In genomic region chr15:80705828-80706549, GRCm38 (mm10) we compare ENCODE assay signal across 8 mouse cellular contexts. TPM values are rescaled to one million over a fixed set of nuclear protein-coding genes. Genes with fewer than 3 reads are reported as not detected.
DNase-seq lines count a peak whose midpoint lies in the region; ATAC-seq and TF ChIP-seq lines count a peak whose summit lies in the region.

No protein-coding gene starts in this region.

- H3K27ac ChIP-seq in hindbrain, embryonic 14.5 days = peak overlapping the region; percentile 63
- peak overlapping the region; percentile 25; the same call in 1 of the 2 replicates for H3K27ac ChIP-seq in left cerebral cortex, adult 2 months

- H3K4me3 ChIP-seq in hindbrain, embryonic 14.5 days (replicated peaks; ENCODE audit: low read length) = peak overlapping the region; percentile 20
- H3K4me3 ChIP-seq in left cerebral cortex, adult 2 months = peak overlapping the region; percentile 43

- DNase-seq in R1 (ENCODE audit: low read depth, low spot score) = peak; percentile 89
- DNase-seq in cerebellum, postnatal 10 days = peak; percentile 90 to 95
- peak; percentile 75 to 85 for DNase-seq in frontal cortex, postnatal 14 days (ENCODE audit: low spot score in 2 of 2)
- DNase-seq in hindbrain, embryonic 14.5 days (ENCODE audit: low spot score) = peak; percentile 88
- DNase-seq in left cerebral cortex, adult 2 months (ENCODE audit: extremely low spot score in 1 of 2, low spot score in 2 of 2) = peak; percentile 77 to 84
- peak; percentile 85 for DNase-seq in mesoderm, embryonic 11.5 days (ENCODE audit: low read depth, low spot score)
- peak; percentile 88 for DNase-seq in right cerebral cortex, postnatal 4 days

- TF ChIP-seq CTCF in left cerebral cortex, adult 2 months (IDR thresholded peaks at IDR 0.05) = peak; percentile 81

- 29% methylated on average over 18 of the region's 18 CpGs for WGBS in hindbrain, embryonic 14.5 days

- H3K4me1 ChIP-seq in hindbrain, embryonic 14.5 days (replicated peaks; ENCODE audit: control insufficient read depth, insufficient read depth, low read length) = peaks cover 22% of the 10 kb centered on the region

- H3K27me3 ChIP-seq in hindbrain, embryonic 14.5 days (ENCODE audit: control insufficient read depth, insufficient read depth, low read length) = no peaks in the 10 kb centered on the region

- ATAC-seq in hindbrain, embryonic 14.5 days (ENCODE audit: low FRiP score) = no peak
- ATAC-seq in megakaryocyte progenitor cell, adult 5-6 weeks (replicated peaks; ENCODE audit: poor library complexity) = no peak

- no peaks in the 10 kb centered on the region for H3K36me3 ChIP-seq in hindbrain, embryonic 14.5 days (replicated peaks; ENCODE audit: control insufficient read depth, insufficient read depth)

- H3K9ac ChIP-seq in hindbrain, embryonic 14.5 days = peak overlapping the region; percentile 42

- peak overlapping the region; percentile 52 for H3K4me2 ChIP-seq in hindbrain, embryonic 14.5 days (replicated peaks)

- intact Hi-C loops in left cerebral cortex, adult 2 months (cut with DNase I) = loop anchor here (2.0 to 10.0 kb wide), 4 partner anchors 176 to 617 kb away; partner anchors contain the start of genes Adsl and Mrtfa

- H3K9me3 ChIP-seq in hindbrain, embryonic 14.5 days (ENCODE audit: control insufficient read depth, low read length) = no peaks in the 10 kb centered on the region

RNA-seq across cellular contexts. Expression of gene Tnrc6b, which starts 5.1 kb away (rescaled TPM):
- 19.0 and 27.9 TPM in 2 replicates for polyA plus RNA-seq in hindbrain, embryonic 14.5 days (2014; fragmentation: Nextera tagmentation; extraction: Ambion mirVana)
- 100 to 1,000 TPM; 118 to 120 TPM for total RNA-seq in left cerebral cortex, adult 2 months (2021)
- 41.8 and 46.5 TPM in 2 replicates for total RNA-seq in megakaryocyte progenitor cell, adult 5-6 weeks (2015)
- total RNA-seq in megakaryocyte progenitor cell, adult 5-6 weeks (2017) = 46.6 and 59.3 TPM in 2 replicates

RNA-seq across cellular contexts. Expression of gene Fam83f, which starts 34.3 kb away (rescaled TPM):
- polyA plus RNA-seq in hindbrain, embryonic 14.5 days (2014; fragmentation: Nextera tagmentation; extraction: Ambion mirVana) = 0.07 and 0.20 TPM in 2 replicates
- under 1 TPM; 0.26 to 0.54 TPM for total RNA-seq in left cerebral cortex, adult 2 months (2021)
- 0.05 and 0.20 TPM in 2 replicates for total RNA-seq in megakaryocyte progenitor cell, adult 5-6 weeks (2015)
- 0.10 and 0.42 TPM in 2 replicates for total RNA-seq in megakaryocyte progenitor cell, adult 5-6 weeks (2017)
